In the genomic region with DNA sequence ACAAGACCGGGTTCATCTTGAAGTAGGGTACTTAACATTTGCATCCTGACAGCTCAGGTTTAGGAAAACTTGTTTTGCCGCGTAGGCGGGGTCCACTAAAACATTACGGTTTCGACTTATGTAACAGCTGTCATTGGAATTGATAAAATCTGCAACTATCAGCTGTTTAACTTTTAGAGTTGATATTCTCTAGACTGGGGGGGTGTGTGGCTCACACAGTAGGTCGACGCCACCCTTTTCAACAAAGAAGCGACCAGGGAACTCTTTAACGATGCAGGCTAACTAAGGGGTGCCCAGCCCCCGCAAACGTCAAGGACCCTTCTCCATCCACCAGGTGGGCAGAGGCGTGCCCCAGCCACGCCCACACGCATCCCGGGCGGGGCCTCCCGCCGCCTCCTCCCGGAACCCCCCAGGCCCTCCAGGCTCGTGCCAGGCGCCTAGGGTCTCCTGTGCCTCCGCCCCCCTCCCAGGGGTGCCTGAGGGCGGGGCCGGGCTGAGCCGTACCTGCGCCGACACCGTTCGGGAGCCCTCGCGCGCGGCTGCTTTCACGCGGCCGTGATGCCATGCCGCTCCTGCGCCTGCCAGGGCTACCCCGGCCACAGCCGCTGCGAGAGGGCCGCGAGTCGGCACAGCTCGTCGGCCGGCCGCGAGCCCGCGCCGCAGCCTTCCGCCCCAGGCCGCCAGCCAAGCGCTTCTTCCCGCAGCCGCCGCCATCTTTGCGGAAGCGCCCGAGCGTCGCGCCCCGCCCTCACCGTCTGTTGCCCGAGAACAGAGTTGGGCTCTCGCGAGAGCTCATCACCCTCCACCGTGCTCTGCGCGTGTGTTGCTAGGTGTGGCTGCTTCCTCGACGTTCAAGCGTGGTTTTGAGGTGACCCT, we compare ENCODE assay signal across 8 mouse cellular contexts. TPM values are rescaled to one million over a fixed set of nuclear protein-coding genes. Genes with fewer than 3 reads are reported as not detected.
DNase-seq lines count a peak whose midpoint lies in the region; ATAC-seq and TF ChIP-seq lines count a peak whose summit lies in the region.

Gene Micu2 (minus strand): TSS at position 737 of the 876 bp plus-strand sequence.

- H3K9ac ChIP-seq in forebrain, embryonic 14.5 days (ENCODE audit: low read length) = peak within 1 kb of the TSS; percentile 95

- intact Hi-C loops in heart, postnatal 14 days (cut with DNase I) = loop anchor here (5.0 kb wide), 1 partner anchor 46 kb away; no protein-coding TSS in a partner anchor

- peak within 1 kb of the TSS; percentile 67 for H3K4me2 ChIP-seq in forebrain, embryonic 14.5 days (ENCODE audit: low read length)

- no peaks in the 10 kb centered on the region for H3K27me3 ChIP-seq in forebrain, embryonic 14.5 days (replicated peaks; ENCODE audit: control insufficient read depth, insufficient read depth, low read length)

- no peaks in the 10 kb centered on the region for H3K9me3 ChIP-seq in forebrain, embryonic 14.5 days (replicated peaks; ENCODE audit: control insufficient read depth, low read length)

- peak; percentile 92 for DNase-seq in ES-CJ7 (ENCODE audit: low read depth, low spot score)
- peak; percentile 78 for DNase-seq in cerebellum, adult 11 months
- DNase-seq in forebrain, embryonic 14.5 days (ENCODE audit: low spot score) = peak; percentile 96
- peak; percentile 85 to 88 for DNase-seq in heart, postnatal 14 days
- DNase-seq in layer of hippocampus, adult 11-12 months (ENCODE audit: low spot score) = peak; percentile 83
- peak; percentile 74 for DNase-seq in lung, adult 2 months
- DNase-seq in thymus, adult 18-20 months = peak; percentile 70 to 79

- WGBS in forebrain, embryonic 14.5 days = 3% methylated on average over 62 of the region's 76 CpGs
- WGBS in lung, adult 2 months = 3% methylated on average over 74 of the region's 76 CpGs

- peak within 1 kb of the TSS; percentile 87 for H3K4me3 ChIP-seq in forebrain, embryonic 14.5 days (ENCODE audit: low read depth, low read length)
- peak within 1 kb of the TSS; percentile 73 for H3K4me3 ChIP-seq in lung, adult 2 months (replicated peaks; ENCODE audit: extremely low read depth, low read depth, low read length)

- H3K36me3 ChIP-seq in forebrain, embryonic 14.5 days (ENCODE audit: control insufficient read depth, insufficient read depth, low read length) = no peaks in the 10 kb centered on the region

- H3K27ac ChIP-seq in forebrain, embryonic 14.5 days (ENCODE audit: low read depth, low read length) = peak within 1 kb of the TSS; percentile 86

- ATAC-seq in forebrain, embryonic 14.5 days = peak; percentile 99
- peak; percentile 98 for ATAC-seq in neutrophil, adult 5-6 weeks (ENCODE audit: extremely low read depth, insufficient number of reproducible peaks, low FRiP score, poor library complexity, severe bottlenecking)

- TF ChIP-seq CTCF in lung, adult 2 months (IDR thresholded peaks at IDR 0.05; ENCODE audit: insufficient read depth, low read length) = no peak

- H3K4me1 ChIP-seq in forebrain, embryonic 14.5 days (ENCODE audit: control insufficient read depth, insufficient read depth, low read length) = 0 out of 2 replicates have a peak, but pooled peaks cover 2% of the 10 kb centered on the region
- peaks cover 2% of the 10 kb centered on the region; the same call in 1 of the 2 replicates for H3K4me1 ChIP-seq in lung, adult 2 months (ENCODE audit: control insufficient read depth, insufficient read depth, low read length)

- peak; percentile 72 for TF ChIP-seq POLR2A in lung, adult 2 months (IDR thresholded peaks at IDR 0.05; ENCODE audit: borderline replicate concordance, extremely low read depth, low read depth, low read length)

RNA-seq across cellular contexts. Expression of gene Micu2, which starts in this region (rescaled TPM):
- polyA plus RNA-seq in forebrain, embryonic 14.5 days (2014; fragmentation: Nextera tagmentation; extraction: Ambion mirVana) = 46.6 and 49.4 TPM in 2 replicates
- total RNA-seq in heart, postnatal 14 days (2021) = 10 to 100 TPM; 63.8 to 64.7 TPM
- polyA plus RNA-seq in lung, adult 2 months (2012; rRNA removed) = 17.8 and 22.7 TPM in 2 replicates
- total RNA-seq in neutrophil, adult 5-6 weeks (2017) = 92.2 and 97.1 TPM in 2 replicates

Comparison
In these comparisons a context has a peak if more than half of its experiments do, and no peak if none do; other contexts are left out.
1. Peak in every context shown above with its lines: DNase-seq, ATAC-seq, H3K4me3 ChIP-seq and H3K27ac ChIP-seq.